Mouse (Mus musculus) C2C12 (cell line): ENCODE measurements around the gene Islr.

Source experiments
- CEBPB ChIP-seq: IDR thresholded peaks from one replicate; pipeline ENCODE4 v1.6.1; 2011; ENCODE audit warnings: low read depth, mild to moderate bottlenecking, control low read depth, moderate library complexity
- CTCF ChIP-seq: IDR thresholded peaks from one replicate; pipeline ENCODE4 v1.5.1; 2011; ENCODE audit not compliant: control insufficient read depth, insufficient read depth, insufficient read length
- MAX ChIP-seq: IDR thresholded peaks from one replicate; pipeline ENCODE4 v1.6.1; 2011; ENCODE audit warnings: mild to moderate bottlenecking, control low read depth
- MYOD1 ChIP-seq: IDR thresholded peaks from one replicate; pipeline ENCODE4 v1.6.1; 2011; ENCODE audit warnings: low read depth; ENCODE audit not compliant: control insufficient read depth, insufficient read length
- MYOG ChIP-seq: IDR thresholded peaks from one replicate; pipeline ENCODE4 v1.6.1; 2011; ENCODE audit not compliant: control insufficient read depth, insufficient read length; ENCODE audit errors: extremely low read depth
- USF1 ChIP-seq: IDR thresholded peaks from one replicate; pipeline ENCODE4 v1.6.1; 2011; ENCODE audit warnings: low read depth, mild to moderate bottlenecking, control low read depth, moderate library complexity

DNA sequence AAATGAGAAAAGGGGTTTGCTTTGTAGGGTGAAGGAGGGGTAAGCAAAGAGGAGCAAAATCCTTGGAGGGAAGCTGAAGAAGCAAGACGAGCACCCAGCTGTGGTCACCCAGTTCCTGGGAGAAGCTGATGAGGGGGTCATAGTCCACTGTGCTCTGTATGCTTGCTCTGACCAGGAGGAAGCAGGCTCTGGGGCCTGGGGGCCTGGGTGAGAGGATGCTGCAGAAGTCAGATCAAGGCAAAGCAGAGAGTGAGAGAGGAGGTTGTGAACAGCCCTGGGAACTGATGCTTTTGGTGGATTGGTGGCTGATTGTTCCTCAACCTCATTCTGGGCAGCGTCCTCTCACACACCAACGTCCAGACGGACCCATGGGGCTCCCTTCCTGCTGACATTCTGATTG lies 26.9 kb downstream of the Islr start:
- TF ChIP-seq CTCF: no peak
- no peak for TF ChIP-seq MAX
- no peak for TF ChIP-seq MYOD1
- TF ChIP-seq USF1: no peak
- no peak for TF ChIP-seq CEBPB
- TF ChIP-seq MYOG: no peak
